Mouse (Mus musculus): Measurements from ENCODE around the gene Tldc1. TPM values are rescaled to one million over a fixed set of nuclear protein-coding genes. Genes with fewer than 3 reads are reported as not detected.

Tldc1 gene
- polyA plus RNA-seq, 1 experiment from 2014 or later, result 5.1 TPM

DNA sequence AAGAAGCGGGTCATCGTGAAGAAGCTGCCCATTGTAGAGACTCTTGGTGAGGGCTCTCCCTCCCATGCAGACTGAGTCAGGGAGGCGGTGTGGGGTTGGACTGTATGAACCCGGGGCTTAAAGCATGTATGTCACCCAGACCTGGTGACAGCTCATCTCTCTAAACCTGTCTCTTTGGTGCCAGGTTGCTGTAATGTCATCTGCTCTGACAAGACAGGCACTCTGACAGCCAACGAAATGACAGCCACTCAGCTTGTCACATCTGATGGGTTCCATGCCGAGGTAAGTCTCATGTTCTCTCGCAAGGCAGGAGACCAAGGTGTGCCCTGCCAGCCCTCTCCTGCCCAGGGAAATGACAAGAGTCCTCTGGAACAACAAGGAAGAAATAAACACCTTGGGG lies 35.8 kb downstream of the Tldc1 start:
- no peak overlapping the region for H3K4me2 ChIP-seq (ENCODE audit: low read length)
- H3K9ac ChIP-seq (ENCODE audit: low read length), result no peak overlapping the region
- no peaks in the 10 kb centered on the region for H3K4me1 ChIP-seq (ENCODE audit: control insufficient read depth, insufficient read depth, low read length)
- no peak overlapping the region for H3K4me3 ChIP-seq (ENCODE audit: low read depth, low read length)
- H3K27ac ChIP-seq (ENCODE audit: low read depth, low read length), result no peak overlapping the region
- no peaks in the 10 kb centered on the region for H3K27me3 ChIP-seq (replicated peaks; ENCODE audit: control insufficient read depth, insufficient read depth, low read length)
- 87% methylated on average over 7 of the region's 7 CpGs for whole genome bisulfite sequencing
- no peak for DNase-seq (ENCODE audit: low spot score)
- no peaks in the 10 kb centered on the region for H3K9me3 ChIP-seq (replicated peaks; ENCODE audit: control insufficient read depth, low read length)
- ATAC-seq, result no peak
- H3K36me3 ChIP-seq (ENCODE audit: control insufficient read depth, insufficient read depth, low read length), result no peaks in the 10 kb centered on the region

GRCm38 (mm10) chr8:119740634-119741033 lies 37.6 kb downstream of the Tldc1 start:
- no peaks in the 10 kb centered on the region for H3K36me3 ChIP-seq (ENCODE audit: control insufficient read depth, insufficient read depth, low read length)
- no peak overlapping the region for H3K4me2 ChIP-seq (ENCODE audit: low read length)
- DNase-seq (ENCODE audit: low spot score) (no peak), ATAC-seq (no peak)
- H3K27me3 ChIP-seq (replicated peaks; ENCODE audit: control insufficient read depth, insufficient read depth, low read length), result no peaks in the 10 kb centered on the region
- no peak overlapping the region for H3K27ac ChIP-seq (ENCODE audit: low read depth, low read length)
- no peaks in the 10 kb centered on the region for H3K9me3 ChIP-seq (replicated peaks; ENCODE audit: control insufficient read depth, low read length)
- 71% methylated on average over 4 of the region's 4 CpGs for WGBS
- H3K9ac ChIP-seq (ENCODE audit: low read length), result no peak overlapping the region
- no peak overlapping the region for H3K4me3 ChIP-seq (ENCODE audit: low read depth, low read length)
- no peaks in the 10 kb centered on the region for H3K4me1 ChIP-seq (ENCODE audit: control insufficient read depth, insufficient read depth, low read length)

GRCm38 (mm10) chr8:119738129-119738907 lies 39.9 kb downstream of the Tldc1 start:
- DNase-seq (ENCODE audit: low spot score) (no peak), ATAC-seq (no peak)
- Histone ChIP-seq H3K4me1 (ENCODE audit: control insufficient read depth, insufficient read depth, low read length) (no peaks in the 10 kb centered on the region), H3K9ac (ENCODE audit: low read length) (no peak overlapping the region), H3K27ac (ENCODE audit: low read depth, low read length) (no peak overlapping the region), H3K4me2 (ENCODE audit: low read length) (no peak overlapping the region), H3K36me3 (ENCODE audit: control insufficient read depth, insufficient read depth, low read length) (no peaks in the 10 kb centered on the region), H3K27me3 (replicated peaks; ENCODE audit: control insufficient read depth, insufficient read depth, low read length) (no peaks in the 10 kb centered on the region), H3K9me3 (replicated peaks; ENCODE audit: control insufficient read depth, low read length) (no peaks in the 10 kb centered on the region), H3K4me3 (ENCODE audit: low read depth, low read length) (no peak overlapping the region)
- WGBS, result 85% methylated on average over 19 of the region's 19 CpGs

- H3K4me3 ChIP-seq (ENCODE audit: low read depth, low read length), result no peak overlapping the region
- no peak overlapping the region for H3K9ac ChIP-seq (ENCODE audit: low read length)
- no peaks in the 10 kb centered on the region for H3K36me3 ChIP-seq (ENCODE audit: control insufficient read depth, insufficient read depth, low read length)
- no peaks in the 10 kb centered on the region for H3K4me1 ChIP-seq (ENCODE audit: control insufficient read depth, insufficient read depth, low read length)
- 86% methylated on average over 11 of the region's 11 CpGs for WGBS
- no peak overlapping the region for H3K4me2 ChIP-seq (ENCODE audit: low read length)
- H3K9me3 ChIP-seq (replicated peaks; ENCODE audit: control insufficient read depth, low read length), result no peaks in the 10 kb centered on the region
- ATAC-seq (no peak), DNase-seq (ENCODE audit: low spot score) (no peak)
- no peak overlapping the region for H3K27ac ChIP-seq (ENCODE audit: low read depth, low read length)
- no peaks in the 10 kb centered on the region for H3K27me3 ChIP-seq (replicated peaks; ENCODE audit: control insufficient read depth, insufficient read depth, low read length)
Observed at GRCm38 (mm10) chr8:119737093-119737900, 40.9 kb downstream of the Tldc1 start.

DNA sequence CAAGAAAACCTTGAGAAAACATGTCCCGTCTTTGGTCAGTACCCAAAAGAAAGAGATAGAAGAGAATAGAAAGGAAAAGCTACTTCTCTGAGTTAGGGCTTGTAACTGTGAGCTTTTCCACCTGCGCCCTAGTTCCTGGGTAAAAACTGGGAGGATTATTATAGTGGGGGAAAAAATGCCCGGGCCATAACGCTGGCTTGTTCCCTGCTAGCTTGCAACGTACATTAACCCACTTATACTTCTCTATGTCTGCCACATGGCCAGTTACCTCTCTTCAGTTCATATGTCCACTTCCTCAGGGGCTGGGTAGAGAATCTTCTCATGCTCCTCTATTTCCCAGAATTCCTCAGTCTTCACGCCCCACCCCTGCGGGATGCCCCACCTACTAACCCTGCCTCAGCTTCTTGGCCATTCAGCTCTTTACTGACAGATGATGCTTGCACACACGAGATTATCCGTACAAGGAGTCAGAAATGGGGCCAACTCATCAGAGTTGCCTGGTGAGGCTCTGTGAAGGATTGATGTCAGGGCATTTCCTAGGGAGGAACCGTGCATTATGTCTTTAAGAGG lies 41.8 kb downstream of the Tldc1 start:
- WGBS, result 85% methylated on average over 10 of the region's 10 CpGs
- no peak for DNase-seq (ENCODE audit: low spot score)

GRCm38 (mm10) chr8:119732072-119732471 lies 46.1 kb downstream of the Tldc1 start:
- WGBS, result 72% methylated on average over 13 of the region's 13 CpGs
- Histone ChIP-seq H3K27ac (ENCODE audit: low read depth, low read length) (no peak overlapping the region), H3K36me3 (ENCODE audit: control insufficient read depth, insufficient read depth, low read length) (no peaks in the 10 kb centered on the region), H3K9ac (ENCODE audit: low read length) (no peak overlapping the region), H3K4me2 (ENCODE audit: low read length) (no peak overlapping the region), H3K4me3 (ENCODE audit: low read depth, low read length) (no peak overlapping the region), H3K9me3 (replicated peaks; ENCODE audit: control insufficient read depth, low read length) (no peaks in the 10 kb centered on the region), H3K4me1 (ENCODE audit: control insufficient read depth, insufficient read depth, low read length) (no peaks in the 10 kb centered on the region), H3K27me3 (replicated peaks; ENCODE audit: control insufficient read depth, insufficient read depth, low read length) (no peaks in the 10 kb centered on the region)
- ATAC-seq (no peak), DNase-seq (ENCODE audit: low spot score) (no peak)

More for the DNA sequence above, 41.8 kb downstream of the Tldc1 start:
- H3K36me3 ChIP-seq (ENCODE audit: control insufficient read depth, insufficient read depth, low read length), result no peaks in the 10 kb centered on the region
- no peaks in the 10 kb centered on the region for H3K9me3 ChIP-seq (replicated peaks; ENCODE audit: control insufficient read depth, low read length)
- H3K9ac ChIP-seq (ENCODE audit: low read length), result no peak overlapping the region
- no peak overlapping the region for H3K27ac ChIP-seq (ENCODE audit: low read depth, low read length)
- H3K4me3 ChIP-seq (ENCODE audit: low read depth, low read length), result no peak overlapping the region
- no peaks in the 10 kb centered on the region for H3K27me3 ChIP-seq (replicated peaks; ENCODE audit: control insufficient read depth, insufficient read depth, low read length)
- H3K4me2 ChIP-seq (ENCODE audit: low read length), result no peak overlapping the region
- ATAC-seq, result no peak
- no peaks in the 10 kb centered on the region for H3K4me1 ChIP-seq (ENCODE audit: control insufficient read depth, insufficient read depth, low read length)

GRCm38 (mm10) chr8:119728351-119728895 lies 49.8 kb downstream of the Tldc1 start:
- Histone ChIP-seq H3K27me3 (replicated peaks; ENCODE audit: control insufficient read depth, insufficient read depth, low read length) (no peaks in the 10 kb centered on the region), H3K36me3 (ENCODE audit: control insufficient read depth, insufficient read depth, low read length) (no peaks in the 10 kb centered on the region), H3K9me3 (replicated peaks; ENCODE audit: control insufficient read depth, low read length) (no peaks in the 10 kb centered on the region), H3K9ac (ENCODE audit: low read length) (no peak overlapping the region), H3K4me1 (ENCODE audit: control insufficient read depth, insufficient read depth, low read length) (no peaks in the 10 kb centered on the region), H3K4me2 (ENCODE audit: low read length) (no peak overlapping the region), H3K27ac (ENCODE audit: low read depth, low read length) (no peak overlapping the region), H3K4me3 (ENCODE audit: low read depth, low read length) (no peak overlapping the region)
- DNase-seq (ENCODE audit: low spot score) (no peak), ATAC-seq (no peak)
- WGBS, result 88% methylated on average over 8 of the region's 8 CpGs

- DNase-seq (ENCODE audit: low spot score), result no peak
- no peak for ATAC-seq
- Histone ChIP-seq H3K36me3 (ENCODE audit: control insufficient read depth, insufficient read depth, low read length) (no peaks in the 10 kb centered on the region), H3K9ac (ENCODE audit: low read length) (no peak overlapping the region), H3K4me3 (ENCODE audit: low read depth, low read length) (no peak overlapping the region), H3K4me1 (ENCODE audit: control insufficient read depth, insufficient read depth, low read length) (no peaks in the 10 kb centered on the region), H3K4me2 (ENCODE audit: low read length) (no peak overlapping the region), H3K9me3 (replicated peaks; ENCODE audit: control insufficient read depth, low read length) (no peaks in the 10 kb centered on the region), H3K27me3 (replicated peaks; ENCODE audit: control insufficient read depth, insufficient read depth, low read length) (no peaks in the 10 kb centered on the region), H3K27ac (ENCODE audit: low read depth, low read length) (no peak overlapping the region)
- 89% methylated on average over 8 of the region's 8 CpGs for WGBS
Observed at GRCm38 (mm10) chr8:119727093-119727492, 51.1 kb downstream of the Tldc1 start.

Data from forebrain, embryonic 14.5 days (tissue).